Mouse (Mus musculus): ENCODE results near the gene Kcnk13. TPM values are rescaled to one million over a fixed set of nuclear protein-coding genes. Genes with fewer than 3 reads are reported as not detected.

Gene Kcnk13
- polyA plus RNA-seq, 1 experiment, result 0.38 TPM

DNA sequence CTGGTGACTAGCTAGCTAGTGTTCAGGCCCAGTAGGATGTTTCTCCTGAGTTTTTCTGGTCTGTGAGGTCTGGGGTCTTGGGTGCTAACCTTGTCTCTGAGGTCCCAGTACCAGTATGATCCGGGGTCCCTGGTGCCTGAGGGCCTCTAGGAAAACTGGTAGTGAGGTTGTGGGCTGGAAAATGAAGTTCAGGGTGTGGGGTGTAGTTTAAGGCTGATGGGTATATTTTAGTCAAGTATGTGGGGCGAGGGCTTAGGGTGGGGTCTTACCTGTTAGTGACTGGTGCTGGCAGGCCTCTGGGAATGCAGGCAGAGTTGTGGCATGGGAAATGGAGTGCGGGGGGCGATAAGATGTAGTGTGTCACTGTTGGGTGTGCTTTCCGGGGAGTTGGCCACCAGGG, 67.4 kb downstream of the Kcnk13 start:
- H3K36me3 ChIP-seq (ENCODE audit: control insufficient read depth, insufficient read depth, low read length), result no peaks in the 10 kb centered on the region
- TF ChIP-seq POLR2A (IDR thresholded peaks at IDR 0.05; ENCODE audit: low read depth, low read length) (no peak), CTCF (IDR thresholded peaks at IDR 0.05; ENCODE audit: extremely low read depth, insufficient read length, insufficient replicate concordance, low read depth, low read length) (no peak)
- WGBS, result 87% methylated on average over 5 of the region's 5 CpGs
- H3K27ac ChIP-seq (ENCODE audit: insufficient read depth, low read depth, low read length), result no peak overlapping the region
- no peak overlapping the region for H3K4me3 ChIP-seq (ENCODE audit: low read depth, low read length)
- H3K4me1 ChIP-seq (ENCODE audit: control insufficient read depth, insufficient read depth, insufficient read length, low read length), result no peaks in the 10 kb centered on the region
- H3K27me3 ChIP-seq (ENCODE audit: control insufficient read depth, insufficient read depth, low read length), result no peaks in the 10 kb centered on the region

- no peaks in the 10 kb centered on the region for H3K27me3 ChIP-seq (ENCODE audit: control insufficient read depth, insufficient read depth, low read length)
- H3K4me3 ChIP-seq (ENCODE audit: low read depth, low read length), result no peak overlapping the region
- no peaks in the 10 kb centered on the region for H3K36me3 ChIP-seq (ENCODE audit: control insufficient read depth, insufficient read depth, low read length)
- no peak overlapping the region for H3K27ac ChIP-seq (ENCODE audit: insufficient read depth, low read depth, low read length)
- TF ChIP-seq CTCF (IDR thresholded peaks at IDR 0.05; ENCODE audit: extremely low read depth, insufficient read length, insufficient replicate concordance, low read depth, low read length) (no peak), POLR2A (IDR thresholded peaks at IDR 0.05; ENCODE audit: low read depth, low read length) (no peak)
- no peaks in the 10 kb centered on the region for H3K4me1 ChIP-seq (ENCODE audit: control insufficient read depth, insufficient read depth, insufficient read length, low read length)
- WGBS, result 66% methylated on average over 4 of the region's 4 CpGs
Observed at GRCm38 (mm10) chr12:100032521-100032920, 68.2 kb downstream of the Kcnk13 start.

GRCm38 (mm10) chr12:100038741-100039262, 74.5 kb downstream of the Kcnk13 start:
- no peaks in the 10 kb centered on the region; the same call in 1 of the 2 replicates for H3K27me3 ChIP-seq (ENCODE audit: control insufficient read depth, insufficient read depth, low read length)
- no peaks in the 10 kb centered on the region for H3K36me3 ChIP-seq (ENCODE audit: control insufficient read depth, insufficient read depth, low read length)
- no peak overlapping the region for H3K27ac ChIP-seq (ENCODE audit: insufficient read depth, low read depth, low read length)
- no peaks in the 10 kb centered on the region for H3K4me1 ChIP-seq (ENCODE audit: control insufficient read depth, insufficient read depth, insufficient read length, low read length)
- TF ChIP-seq POLR2A (IDR thresholded peaks at IDR 0.05; ENCODE audit: low read depth, low read length) (no peak), CTCF (IDR thresholded peaks at IDR 0.05; ENCODE audit: extremely low read depth, insufficient read length, insufficient replicate concordance, low read depth, low read length) (no peak)
- 80% methylated on average over 5 of the region's 5 CpGs for WGBS
- H3K4me3 ChIP-seq (ENCODE audit: low read depth, low read length), result no peak overlapping the region

DNA sequence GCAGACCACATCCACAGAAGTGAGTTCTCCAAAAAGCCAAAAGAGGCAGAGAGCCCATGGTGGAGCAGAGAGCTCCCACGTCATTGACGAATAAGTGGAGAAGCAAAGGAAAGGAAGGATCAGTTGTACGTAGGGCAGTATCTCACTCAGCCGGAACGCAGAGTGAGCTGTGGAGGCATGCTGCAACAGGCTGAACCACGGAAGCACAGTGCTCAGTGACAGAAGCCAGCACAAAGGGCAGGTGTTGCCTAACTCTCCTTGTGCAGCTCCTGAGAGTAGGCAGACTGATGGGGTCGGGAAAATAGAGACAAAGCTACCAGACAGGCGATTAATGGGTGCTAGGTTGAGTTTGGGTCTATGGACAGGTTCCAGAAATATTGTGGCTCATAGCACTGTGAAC, 77.8 kb downstream of the Kcnk13 start:
- H3K4me3 ChIP-seq (ENCODE audit: low read depth, low read length), result no peak overlapping the region
- TF ChIP-seq POLR2A (IDR thresholded peaks at IDR 0.05; ENCODE audit: low read depth, low read length), result no peak
- TF ChIP-seq CTCF (IDR thresholded peaks at IDR 0.05; ENCODE audit: extremely low read depth, insufficient read length, insufficient replicate concordance, low read depth, low read length), result no peak
- WGBS, result 74% methylated on average over 8 of the region's 8 CpGs

GRCm38 (mm10) chr12:100044704-100045103, 80.4 kb downstream of the Kcnk13 start:
- Histone ChIP-seq H3K4me1 (ENCODE audit: control insufficient read depth, insufficient read depth, insufficient read length, low read length) (no peaks in the 10 kb centered on the region), H3K4me3 (ENCODE audit: low read depth, low read length) (no peak overlapping the region), H3K27me3 (ENCODE audit: control insufficient read depth, insufficient read depth, low read length) (no peaks in the 10 kb centered on the region; the same call in 1 of the 2 replicates), H3K36me3 (ENCODE audit: control insufficient read depth, insufficient read depth, low read length) (no peaks in the 10 kb centered on the region), H3K27ac (ENCODE audit: insufficient read depth, low read depth, low read length) (no peak overlapping the region)
- WGBS, result 28% methylated on average over 4 of the region's 4 CpGs
- TF ChIP-seq CTCF (IDR thresholded peaks at IDR 0.05; ENCODE audit: extremely low read depth, insufficient read length, insufficient replicate concordance, low read depth, low read length) (no peak), POLR2A (IDR thresholded peaks at IDR 0.05; ENCODE audit: low read depth, low read length) (no peak)

More for the DNA sequence above, 77.8 kb downstream of the Kcnk13 start:
- H3K4me1 ChIP-seq (ENCODE audit: control insufficient read depth, insufficient read depth, insufficient read length, low read length), result no peaks in the 10 kb centered on the region
- H3K27ac ChIP-seq (ENCODE audit: insufficient read depth, low read depth, low read length), result no peak overlapping the region
- H3K27me3 ChIP-seq (ENCODE audit: control insufficient read depth, insufficient read depth, low read length), result no peaks in the 10 kb centered on the region; the same call in 1 of the 2 replicates
- no peaks in the 10 kb centered on the region for H3K36me3 ChIP-seq (ENCODE audit: control insufficient read depth, insufficient read depth, low read length)

- TF ChIP-seq CTCF (IDR thresholded peaks at IDR 0.05; ENCODE audit: extremely low read depth, insufficient read length, insufficient replicate concordance, low read depth, low read length), result no peak
- TF ChIP-seq POLR2A (IDR thresholded peaks at IDR 0.05; ENCODE audit: low read depth, low read length), result no peak
- Histone ChIP-seq H3K36me3 (ENCODE audit: control insufficient read depth, insufficient read depth, low read length) (no peaks in the 10 kb centered on the region), H3K27me3 (ENCODE audit: control insufficient read depth, insufficient read depth, low read length) (no peaks in the 10 kb centered on the region), H3K4me3 (ENCODE audit: low read depth, low read length) (no peak overlapping the region), H3K4me1 (ENCODE audit: control insufficient read depth, insufficient read depth, insufficient read length, low read length) (no peaks in the 10 kb centered on the region), H3K27ac (ENCODE audit: insufficient read depth, low read depth, low read length) (no peak overlapping the region)
- WGBS, result 35% methylated on average over 7 of the region's 7 CpGs
Observed at GRCm38 (mm10) chr12:100050552-100050951, 86.3 kb downstream of the Kcnk13 start.

DNA sequence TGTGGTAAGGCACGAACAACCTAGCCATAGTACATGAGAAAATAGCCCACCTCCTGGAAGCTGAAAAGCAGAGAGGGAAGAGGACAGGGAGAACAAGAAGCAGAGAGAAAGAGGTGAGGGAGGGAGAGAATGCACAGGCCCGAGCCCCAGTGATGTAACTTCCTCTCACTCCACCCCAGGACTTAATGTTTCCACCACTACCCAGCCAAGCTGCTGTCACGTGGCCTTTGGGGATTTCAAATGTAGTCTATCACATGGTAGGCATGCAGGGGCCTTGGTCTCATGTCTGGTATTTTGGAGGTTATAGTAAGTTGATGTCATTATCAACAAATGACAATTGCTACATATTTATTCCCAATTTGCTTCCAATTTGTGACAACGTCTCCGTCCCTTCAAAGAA, 89.3 kb downstream of the Kcnk13 start:
- 68% methylated on average over 5 of the region's 5 CpGs for WGBS
- TF ChIP-seq POLR2A (IDR thresholded peaks at IDR 0.05; ENCODE audit: low read depth, low read length), result no peak
- no peak for TF ChIP-seq CTCF (IDR thresholded peaks at IDR 0.05; ENCODE audit: extremely low read depth, insufficient read length, insufficient replicate concordance, low read depth, low read length)
- Histone ChIP-seq H3K27ac (ENCODE audit: insufficient read depth, low read depth, low read length) (no peak overlapping the region), H3K36me3 (ENCODE audit: control insufficient read depth, insufficient read depth, low read length) (no peaks in the 10 kb centered on the region), H3K4me3 (ENCODE audit: low read depth, low read length) (no peak overlapping the region), H3K27me3 (ENCODE audit: control insufficient read depth, insufficient read depth, low read length) (no peaks in the 10 kb centered on the region), H3K4me1 (ENCODE audit: control insufficient read depth, insufficient read depth, insufficient read length, low read length) (no peaks in the 10 kb centered on the region)

All from small intestine, adult 2 months (tissue).